Mouse (Mus musculus): Measurements from ENCODE around the gene Snx3.

GRCm38 (mm10) chr10:42504096-42504710, 2.4 kb downstream of the Snx3 start:
- no peak for TF ChIP-seq CTCF (IDR thresholded peaks at IDR 0.05; ENCODE audit: control insufficient read depth, insufficient read depth, insufficient read length)
- TF ChIP-seq USF1 (IDR thresholded peaks at IDR 0.05; ENCODE audit: low read depth) = no peak
- TF ChIP-seq FOSL1 (IDR thresholded peaks at IDR 0.05; ENCODE audit: insufficient read depth, low read length, poor library complexity, severe bottlenecking) = no peak
- no peak for TF ChIP-seq MAX (IDR thresholded peaks at IDR 0.05)

Data from C2C12 (cell line).